Mouse (Mus musculus) liver, adult 2 months (tissue): Measurements from ENCODE around the gene Col4a2. TPM values are rescaled to one million over a fixed set of nuclear protein-coding genes. Genes with fewer than 3 reads are reported as not detected.

Source experiments
- DNase-seq: peaks from one replicate; pipeline ENCODE4 v3.0.0-alpha.2; 2011; ENCODE audit warnings: low read depth, low spot score; ENCODE audit errors: extremely low read depth
- H3K27ac ChIP-seq: fragments of 200-500 bp; replicated peaks from 2 replicates; pipeline ENCODE4 v1.5.1; 2012; ENCODE audit warnings: low read depth, mild to moderate bottlenecking, control low read depth, inconsistent platforms, low read length; ENCODE audit not compliant: insufficient read depth
- H3K27me3 ChIP-seq: fragments of 200-500 bp; 2 replicates; pipeline ENCODE4 v1.6.1; 2012; ENCODE audit warnings: mild to moderate bottlenecking, moderate library complexity, low read length, inconsistent platforms; ENCODE audit not compliant: control insufficient read depth, insufficient read depth
- H3K36me3 ChIP-seq: fragments of 200-500 bp; 2 replicates; pipeline ENCODE4 v1.6.1; 2012; ENCODE audit warnings: low read length, inconsistent platforms; ENCODE audit not compliant: control insufficient read depth, insufficient read depth
- H3K4me1 ChIP-seq: fragments of 200-500 bp; 2 replicates; pipeline ENCODE4 v1.6.1; 2011; ENCODE audit warnings: low read length; ENCODE audit not compliant: control insufficient read depth, insufficient read depth
- H3K4me3 ChIP-seq: fragments of 200-500 bp; 2 replicates; pipeline ENCODE4 v1.5.1; 2011; ENCODE audit warnings: low read depth, mild to moderate bottlenecking, control low read depth, low read length, moderate library complexity; ENCODE audit not compliant: insufficient read depth
- H3K79me2 ChIP-seq: fragments of 200-500 bp; 2 replicates; pipeline ENCODE4 v1.6.1; 2012; ENCODE audit warnings: inconsistent platforms, mild to moderate bottlenecking, low read length, moderate library complexity; ENCODE audit not compliant: control insufficient read depth, insufficient read depth
- H3K9ac ChIP-seq: fragments of 200-500 bp; 2 replicates; pipeline ENCODE4 v1.6.1; 2012; ENCODE audit warnings: low read depth, mild to moderate bottlenecking, control low read depth, inconsistent platforms, low read length
- CTCF ChIP-seq: fragments of 200-500 bp; IDR thresholded peaks from 2 replicates; pipeline ENCODE4 v1.5.1; 2011; ENCODE audit warnings: low read depth, low read length, control low read depth
- POLR2A ChIP-seq: fragments of 200-500 bp; IDR thresholded peaks from 2 replicates; pipeline ENCODE4 v1.6.1; 2011; ENCODE audit warnings: low read length, control low read depth; ENCODE audit not compliant: insufficient read depth; ENCODE audit errors: extremely low read depth
- WGBS: fragments of 180-500 bp; shearing (Covaris S2); methylation state at CpG from one replicate; pipeline ENCODE4 v1.1.7; 2018; 5-methylcytosine and 5-hydroxymethylcytosine counted together
- polyA plus RNA-seq: library from polyadenylated mRNA; depleted of rRNA; stranded (reverse); fragments of >200 nt; gene quantifications from 2 replicates; pipeline ENCODE4 v1.2.3, GENCODE M21; 2012
- total RNA-seq: library from RNA; depleted of rRNA; stranded (reverse); fragments of >200 nt; gene quantifications from 2 replicates; pipeline ENCODE4 v1.2.3, GENCODE M21; 2014

The Col4a2 gene
- total and polyA plus RNA-seq, 2 experiments = 7.7 to 8.0 TPM

- WGBS = 92% methylated on average over 3 of the region's 3 CpGs
- H3K9ac ChIP-seq = no peak overlapping the region
- no peaks in the 10 kb centered on the region; the same call in 1 of the 2 replicates for H3K79me2 ChIP-seq
- H3K27ac ChIP-seq = no peak overlapping the region
- no peak for DNase-seq
- no peaks in the 10 kb centered on the region for H3K4me1 ChIP-seq
- H3K4me3 ChIP-seq = no peak overlapping the region
- TF ChIP-seq CTCF (no peak), POLR2A (no peak)
- no peaks in the 10 kb centered on the region for H3K27me3 ChIP-seq
- no peaks in the 10 kb centered on the region for H3K36me3 ChIP-seq
Observed at GRCm38 (mm10) chr8:11355900-11356299, 43.3 kb downstream of the Col4a2 start.

- Histone ChIP-seq H3K79me2 (no peaks in the 10 kb centered on the region), H3K4me1 (no peaks in the 10 kb centered on the region), H3K27me3 (no peaks in the 10 kb centered on the region), H3K4me3 (no peak overlapping the region), H3K36me3 (no peaks in the 10 kb centered on the region), H3K27ac (no peak overlapping the region), H3K9ac (no peak overlapping the region)
- no peak for DNase-seq
- TF ChIP-seq POLR2A (no peak), CTCF (no peak)
- 83% methylated on average over 8 of the region's 8 CpGs for WGBS
Observed at GRCm38 (mm10) chr8:11356776-11357175, 44.2 kb downstream of the Col4a2 start.

- H3K27ac ChIP-seq = no peak overlapping the region
- DNase-seq = no peak
Observed at GRCm38 (mm10) chr8:11357921-11358436, 45.4 kb downstream of the Col4a2 start.

GRCm38 (mm10) chr8:11359846-11360245 lies 47.2 kb downstream of the Col4a2 start:
- H3K36me3 ChIP-seq = no peaks in the 10 kb centered on the region
- no peak overlapping the region for H3K9ac ChIP-seq
- H3K4me1 ChIP-seq = no peaks in the 10 kb centered on the region
- H3K27ac ChIP-seq = no peak overlapping the region
- WGBS = 93% methylated on average over 5 of the region's 5 CpGs
- H3K27me3 ChIP-seq = no peaks in the 10 kb centered on the region
- no peak for DNase-seq
- no peaks in the 10 kb centered on the region for H3K79me2 ChIP-seq
- TF ChIP-seq POLR2A (no peak), CTCF (no peak)
- H3K4me3 ChIP-seq = no peak overlapping the region

More at GRCm38 (mm10) chr8:11357921-11358436, 45.4 kb downstream of the Col4a2 start:
- Histone ChIP-seq H3K9ac (no peak overlapping the region), H3K4me3 (no peak overlapping the region), H3K4me1 (no peaks in the 10 kb centered on the region), H3K36me3 (no peaks in the 10 kb centered on the region), H3K27me3 (no peaks in the 10 kb centered on the region), H3K79me2 (no peaks in the 10 kb centered on the region)
- TF ChIP-seq POLR2A (no peak), CTCF (no peak)
- WGBS = 61% methylated on average over 7 of the region's 7 CpGs

GRCm38 (mm10) chr8:11361546-11362277 lies 49.1 kb downstream of the Col4a2 start:
- H3K4me1 ChIP-seq = no peaks in the 10 kb centered on the region
- 89% methylated on average over 9 of the region's 9 CpGs for WGBS
- TF ChIP-seq CTCF (no peak), POLR2A (no peak)
- no peaks in the 10 kb centered on the region for H3K36me3 ChIP-seq
- no peak overlapping the region for H3K9ac ChIP-seq
- DNase-seq = no peak
- H3K27ac ChIP-seq = no peak overlapping the region
- H3K27me3 ChIP-seq = no peaks in the 10 kb centered on the region
- no peaks in the 10 kb centered on the region for H3K79me2 ChIP-seq
- no peak overlapping the region for H3K4me3 ChIP-seq
